Mouse (Mus musculus) C2C12 (cell line): ENCODE data around the gene Arhgap4.

Source experiments
- CEBPB ChIP-seq: IDR thresholded peaks from one replicate; pipeline ENCODE4 v1.6.1; 2011; ENCODE audit warnings: low read depth, mild to moderate bottlenecking, control low read depth, moderate library complexity
- CTCF ChIP-seq: IDR thresholded peaks from one replicate; pipeline ENCODE4 v1.5.1; 2011; ENCODE audit not compliant: control insufficient read depth, insufficient read depth, insufficient read length
- FOSL1 ChIP-seq: IDR thresholded peaks from one replicate; pipeline ENCODE4 v1.8.0; 2011; ENCODE audit warnings: mild to moderate bottlenecking, low read length; ENCODE audit not compliant: poor library complexity, insufficient read depth, severe bottlenecking
- MAX ChIP-seq: IDR thresholded peaks from one replicate; pipeline ENCODE4 v1.6.1; 2011; ENCODE audit warnings: mild to moderate bottlenecking, control low read depth
- MYOD1 ChIP-seq: IDR thresholded peaks from one replicate; pipeline ENCODE4 v1.6.1; 2011; ENCODE audit warnings: low read depth; ENCODE audit not compliant: control insufficient read depth, insufficient read length
- MYOG ChIP-seq: IDR thresholded peaks from one replicate; pipeline ENCODE4 v1.6.1; 2011; ENCODE audit not compliant: control insufficient read depth, insufficient read length; ENCODE audit errors: extremely low read depth
- USF1 ChIP-seq: IDR thresholded peaks from one replicate; pipeline ENCODE4 v1.6.1; 2011; ENCODE audit warnings: low read depth, mild to moderate bottlenecking, control low read depth, moderate library complexity

DNA sequence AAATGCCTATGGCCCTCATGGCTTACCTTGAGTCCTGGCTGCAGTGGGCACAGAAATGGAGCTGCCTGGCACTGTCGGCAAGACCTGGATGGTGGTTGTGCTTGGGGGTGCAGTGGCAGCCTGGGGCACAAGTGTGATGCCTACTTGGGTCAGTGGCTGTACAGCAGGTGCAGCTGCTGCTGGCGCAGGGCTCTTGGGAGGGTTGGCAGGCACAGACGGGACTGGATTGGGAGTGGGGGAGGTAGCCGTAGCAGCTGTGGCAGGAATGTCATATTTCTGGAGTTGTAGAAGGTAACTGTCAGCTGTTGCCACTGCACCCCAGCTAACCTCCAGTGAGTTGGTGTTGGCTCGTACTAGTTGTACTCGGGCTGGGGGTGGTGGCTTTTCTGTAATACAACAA lies 33.3 kb upstream of the Arhgap4 start:
- TF ChIP-seq MAX (no peak), CTCF (no peak), FOSL1 (no peak), MYOD1 (no peak), CEBPB (no peak), USF1 (no peak), MYOG (no peak)
